Mouse (Mus musculus) spleen, adult 2 months (tissue): ENCODE data around the gene Wdr62. TPM values are rescaled to one million over a fixed set of nuclear protein-coding genes. Genes with fewer than 3 reads are reported as not detected.

ENCODE experiments used
- DNase-seq, 2 experiments: peaks; one replicate each; pipeline versions ENCODE4 v3.0.0 to v3.0.0-alpha.2; 2012 to 2021; ENCODE audit warnings: low spot score in 2 of 2, low read depth in 1 of 2
- H3K27ac ChIP-seq: fragments of 200-500 bp; 2 replicates; pipeline ENCODE4 v1.5.1; 2012; ENCODE audit warnings: low read length, inconsistent platforms; ENCODE audit not compliant: insufficient read depth
- H3K27me3 ChIP-seq: fragments of 200-500 bp; 2 replicates; pipeline ENCODE4 v1.6.1; 2012; ENCODE audit warnings: mild to moderate bottlenecking, moderate library complexity, low read length, inconsistent platforms; ENCODE audit not compliant: control insufficient read depth, insufficient read depth
- H3K36me3 ChIP-seq: fragments of 200-500 bp; 2 replicates; pipeline ENCODE4 v1.6.1; 2012; ENCODE audit warnings: mild to moderate bottlenecking, low read length, inconsistent platforms; ENCODE audit not compliant: control insufficient read depth, insufficient read depth
- H3K4me1 ChIP-seq: fragments of 200-500 bp; 2 replicates; pipeline ENCODE4 v1.6.1; 2011; ENCODE audit warnings: inconsistent platforms; ENCODE audit not compliant: control insufficient read depth, insufficient read depth, insufficient read length
- H3K4me3 ChIP-seq: fragments of 200-500 bp; 2 replicates; pipeline ENCODE4 v1.5.1; 2011; ENCODE audit warnings: mild to moderate bottlenecking, inconsistent platforms; ENCODE audit not compliant: insufficient read depth, insufficient read length; ENCODE audit errors: extremely low read depth
- CTCF ChIP-seq: fragments of 200-500 bp; IDR thresholded peaks from 2 replicates; pipeline ENCODE4 v1.5.1; 2011; ENCODE audit warnings: mild to moderate bottlenecking, inconsistent platforms; ENCODE audit not compliant: insufficient read depth, insufficient read length, insufficient replicate concordance; ENCODE audit errors: extremely low read depth
- POLR2A ChIP-seq: fragments of 200-500 bp; IDR thresholded peaks from 2 replicates; pipeline ENCODE4 v1.6.1; 2011; ENCODE audit warnings: low read depth, low read length, inconsistent platforms
- WGBS: fragments of 180-500 bp; shearing (Covaris S2); methylation state at CpG from one replicate; pipeline ENCODE4 v1.1.7; 2018; 5-methylcytosine and 5-hydroxymethylcytosine counted together
- polyA plus RNA-seq: library from polyadenylated mRNA; depleted of rRNA; stranded (reverse); fragments of >200 nt; gene quantifications from 2 replicates; pipeline ENCODE4 v1.2.3, GENCODE M21; 2012

Wdr62 gene
- polyA plus RNA-seq, 1 experiment: 15.7 TPM

GRCm38 (mm10) chr7:30289714-30290399 is 9.6 kb upstream of the Wdr62 start:
- WGBS: 84% methylated on average over 10 of the region's 10 CpGs
- H3K27me3 ChIP-seq: no peaks in the 10 kb centered on the region
- no peak for TF ChIP-seq POLR2A
- no peak for TF ChIP-seq CTCF
- no peak for DNase-seq
- H3K36me3 ChIP-seq: no peaks in the 10 kb centered on the region
- no peaks in the 10 kb centered on the region for H3K4me1 ChIP-seq
- H3K4me3 ChIP-seq: no peak overlapping the region
- H3K27ac ChIP-seq: no peak overlapping the region

GRCm38 (mm10) chr7:30289071-30289713 is 9.0 kb upstream of the Wdr62 start:
- no peaks in the 10 kb centered on the region for H3K27me3 ChIP-seq
- no peak overlapping the region for H3K4me3 ChIP-seq
- WGBS: 87% methylated on average over 7 of the region's 7 CpGs
- no peak for DNase-seq
- no peak overlapping the region for H3K27ac ChIP-seq
- no peaks in the 10 kb centered on the region for H3K4me1 ChIP-seq
- no peak for TF ChIP-seq CTCF
- TF ChIP-seq POLR2A: no peak
- no peaks in the 10 kb centered on the region for H3K36me3 ChIP-seq

GRCm38 (mm10) chr7:30288046-30288445 is 7.8 kb upstream of the Wdr62 start:
- Histone ChIP-seq H3K36me3 (no peaks in the 10 kb centered on the region), H3K27ac (no peak overlapping the region), H3K4me1 (no peaks in the 10 kb centered on the region), H3K4me3 (no peak overlapping the region), H3K27me3 (no peaks in the 10 kb centered on the region)
- no peak for DNase-seq
- WGBS: 80% methylated on average over 6 of the region's 6 CpGs
- TF ChIP-seq POLR2A (no peak), CTCF (no peak)

- H3K4me3 ChIP-seq: no peak overlapping the region
- no peaks in the 10 kb centered on the region for H3K36me3 ChIP-seq
- H3K27ac ChIP-seq: no peak overlapping the region
- no peaks in the 10 kb centered on the region for H3K4me1 ChIP-seq
- H3K27me3 ChIP-seq: no peaks in the 10 kb centered on the region
- no peak for TF ChIP-seq CTCF
- no peak for TF ChIP-seq POLR2A
- no peak for DNase-seq
- 58% methylated on average over 8 of the region's 8 CpGs for WGBS
Measured at GRCm38 (mm10) chr7:30286701-30287410, 6.6 kb upstream of the Wdr62 start.

- Histone ChIP-seq H3K27me3 (no peaks in the 10 kb centered on the region), H3K27ac (no peak overlapping the region), H3K36me3 (no peaks in the 10 kb centered on the region), H3K4me3 (no peak overlapping the region), H3K4me1 (no peaks in the 10 kb centered on the region)
- DNase-seq: no peak
- TF ChIP-seq POLR2A: no peak
- WGBS: 85% methylated on average over 7 of the region's 7 CpGs
Measured at GRCm38 (mm10) chr7:30282740-30283139, 2.5 kb upstream of the Wdr62 start.

GRCm38 (mm10) chr7:30281522-30281921 is 1.3 kb upstream of the Wdr62 start:
- DNase-seq: no peak
- Histone ChIP-seq H3K4me3 (no peak overlapping the region), H3K36me3 (no peaks in the 10 kb centered on the region), H3K27me3 (no peaks in the 10 kb centered on the region), H3K27ac (no peak overlapping the region), H3K4me1 (no peaks in the 10 kb centered on the region)
- 85% methylated on average over 4 of the region's 4 CpGs for WGBS
- TF ChIP-seq POLR2A: no peak
- no peak for TF ChIP-seq CTCF
